Mouse (Mus musculus): Measurements from ENCODE around the gene Mtmr11.

DNA sequence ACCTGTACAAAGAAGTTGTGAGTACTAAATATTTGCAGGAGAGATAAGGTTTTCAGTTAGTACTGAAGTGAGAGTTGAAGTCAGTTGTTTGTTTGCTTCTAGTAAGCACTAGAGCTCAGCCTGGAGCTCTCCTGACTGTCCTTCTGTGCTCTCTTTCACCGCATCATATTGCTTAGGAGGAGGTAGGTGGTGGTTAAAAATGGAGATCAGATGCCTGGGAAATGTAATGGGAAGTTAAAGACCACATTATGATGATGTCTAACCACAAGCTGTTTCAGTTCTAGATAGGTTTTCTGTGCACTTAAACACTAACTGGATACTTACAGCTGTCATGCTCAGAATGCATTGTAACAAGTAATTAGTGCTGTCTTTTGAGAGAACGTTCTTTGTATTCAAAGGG is 43.7 kb upstream of the Mtmr11 start:
- TF ChIP-seq POLR2A (IDR thresholded peaks at IDR 0.05; ENCODE audit: insufficient read length, low read depth): no peak
- no peak for TF ChIP-seq SRF (IDR thresholded peaks at IDR 0.05; ENCODE audit: control insufficient read depth, insufficient read length, low read depth)
- TF ChIP-seq MYOG (IDR thresholded peaks at IDR 0.05; ENCODE audit: control insufficient read depth in 1 of 3, insufficient read depth in 1 of 3, insufficient read length in 2 of 3, low read depth in 2 of 3): no peak
- no peak for TF ChIP-seq CEBPB (IDR thresholded peaks at IDR 0.05; ENCODE audit: insufficient read depth, poor library complexity, severe bottlenecking)
- TF ChIP-seq MAX (IDR thresholded peaks at IDR 0.05; ENCODE audit: low read depth): no peak
- TF ChIP-seq TCF3 (IDR thresholded peaks at IDR 0.05; ENCODE audit: insufficient read length, low read depth): no peak
- no peak for TF ChIP-seq MYOD1 (IDR thresholded peaks at IDR 0.05; ENCODE audit: control insufficient read depth in 1 of 3, insufficient read length in 2 of 3, low read depth in 2 of 3)
- TF ChIP-seq REST (IDR thresholded peaks at IDR 0.05; ENCODE audit: insufficient read depth, insufficient read length): no peak
- TF ChIP-seq POLR2AphosphoS2 (IDR thresholded peaks at IDR 0.05; ENCODE audit: insufficient read length, low read depth): no peak
- no peak for TF ChIP-seq TCF12 (IDR thresholded peaks at IDR 0.05; ENCODE audit: insufficient read depth, poor library complexity, severe bottlenecking)
- no peak for TF ChIP-seq E2F4 (IDR thresholded peaks at IDR 0.05; ENCODE audit: insufficient read depth)

Data from myocyte (in vitro differentiated cells).